Mouse (Mus musculus) myocyte (in vitro differentiated cells): Measurements from ENCODE around the gene Gm32742.

Experiments
- CEBPB ChIP-seq: IDR thresholded peaks from 2 replicates; pipeline ENCODE4 v1.6.1; 2011; ENCODE audit warnings: mild to moderate bottlenecking, moderate library complexity; ENCODE audit not compliant: poor library complexity, insufficient read depth, severe bottlenecking
- E2F4 ChIP-seq: IDR thresholded peaks from one replicate; pipeline ENCODE4 v1.6.1; 2011; ENCODE audit warnings: mild to moderate bottlenecking, control low read depth, moderate library complexity; ENCODE audit not compliant: insufficient read depth
- MAX ChIP-seq: IDR thresholded peaks from one replicate; pipeline ENCODE4 v1.6.1; 2011; ENCODE audit warnings: low read depth, mild to moderate bottlenecking, control low read depth
- MYOD1 ChIP-seq, 3 experiments: IDR thresholded peaks; one replicate each; pipeline ENCODE4 v1.6.1; 2011; ENCODE audit warnings: control low read depth in 2 of 3, low read depth in 2 of 3, mild to moderate bottlenecking in 2 of 3, moderate library complexity in 1 of 3; ENCODE audit not compliant: insufficient read length in 2 of 3, control insufficient read depth in 1 of 3
- MYOG ChIP-seq, 3 experiments: IDR thresholded peaks; one replicate each; pipeline ENCODE4 v1.6.1; 2011; ENCODE audit warnings: control low read depth in 2 of 3, low read depth in 2 of 3, mild to moderate bottlenecking in 2 of 3; ENCODE audit not compliant: insufficient read length in 2 of 3, control insufficient read depth in 1 of 3, insufficient read depth in 1 of 3
- POLR2A ChIP-seq: IDR thresholded peaks from one replicate; pipeline ENCODE4 v1.6.1; 2011; ENCODE audit warnings: low read depth, mild to moderate bottlenecking, control low read depth, moderate library complexity; ENCODE audit not compliant: insufficient read length
- POLR2AphosphoS2 ChIP-seq: IDR thresholded peaks from one replicate; pipeline ENCODE4 v1.6.1; 2011; ENCODE audit warnings: low read depth, control low read depth; ENCODE audit not compliant: insufficient read length
- SRF ChIP-seq: IDR thresholded peaks from one replicate; pipeline ENCODE4 v1.6.1; 2011; ENCODE audit warnings: low read depth; ENCODE audit not compliant: control insufficient read depth, insufficient read length
- TCF12 ChIP-seq: IDR thresholded peaks from one replicate; pipeline ENCODE4 v1.6.1; 2011; ENCODE audit warnings: mild to moderate bottlenecking, control low read depth; ENCODE audit not compliant: poor library complexity, insufficient read depth, severe bottlenecking
- TCF3 ChIP-seq: IDR thresholded peaks from one replicate; pipeline ENCODE4 v1.6.1; 2011; ENCODE audit warnings: low read depth, control low read depth; ENCODE audit not compliant: insufficient read length
- USF1 ChIP-seq: IDR thresholded peaks from one replicate; pipeline ENCODE4 v1.6.1; 2011; ENCODE audit warnings: low read depth, mild to moderate bottlenecking, control low read depth, moderate library complexity

DNA sequence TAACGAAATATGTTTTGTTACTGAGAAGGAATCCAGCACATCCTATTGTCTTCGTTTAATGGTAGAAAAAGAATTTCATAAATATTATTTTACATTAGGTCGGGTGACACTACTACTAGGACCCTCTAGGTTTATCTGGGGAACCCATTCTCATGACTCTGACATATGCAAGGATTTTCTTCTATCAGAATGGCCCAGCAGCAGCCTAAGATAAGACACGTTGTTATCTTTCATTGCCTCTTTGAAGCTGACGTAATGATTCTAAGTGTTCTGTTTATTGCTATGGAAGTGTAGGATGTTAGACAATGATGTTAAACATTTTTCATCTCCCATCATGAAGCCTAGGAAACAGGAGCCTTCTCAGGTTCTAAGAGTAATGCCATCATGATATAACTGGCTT lies 71.6 kb downstream of the Gm32742 start:
- TF ChIP-seq E2F4 = no peak
- no peak for TF ChIP-seq MYOD1 (IDR thresholded peaks at IDR 0.05; ENCODE audit: control insufficient read depth in 1 of 3, insufficient read length in 2 of 3, low read depth in 2 of 3)
- no peak for TF ChIP-seq POLR2A
- no peak for TF ChIP-seq MYOG (IDR thresholded peaks at IDR 0.05; ENCODE audit: control insufficient read depth in 1 of 3, insufficient read depth in 1 of 3, insufficient read length in 2 of 3, low read depth in 2 of 3)
- no peak for TF ChIP-seq CEBPB
- no peak for TF ChIP-seq POLR2AphosphoS2
- no peak for TF ChIP-seq MAX
- no peak for TF ChIP-seq SRF
- no peak for TF ChIP-seq USF1
- no peak for TF ChIP-seq TCF3
- TF ChIP-seq TCF12 = no peak
